Mouse (Mus musculus): ENCODE measurements at regions not wholly inside any gene's neighbourhood (a gene's known extent, or its start where the extent isn't known, plus 50 kb on each side); places are given as distances from the start of the nearest gene placed in this dataset.
A peak's percentile ranks its signal among the peaks of the same experiment; 100 is the strongest.

GRCm38 (mm10) chr6:135559501-135559907 lies 197.2 kb downstream of the Emp1 start:
- TF ChIP-seq CTCF (IDR thresholded peaks at IDR 0.05; ENCODE audit: low read depth) (no peak), EP300 (IDR thresholded peaks at IDR 0.05; ENCODE audit: low read depth) (peak; percentile 61; the same call in 1 of the 2 replicates)
- Histone ChIP-seq H3K4me2 (ENCODE audit: low read depth, low read length) (no peak overlapping the region), H3K4me3 (ENCODE audit: low read depth, low read length) (no peak overlapping the region), H3K9me3 (replicated peaks; ENCODE audit: control insufficient read depth, low read length) (no peaks in the 10 kb centered on the region), H3K9ac (replicated peaks; ENCODE audit: low read depth, low read length) (no peak overlapping the region), H3K27ac (ENCODE audit: low read depth) (peak overlapping the region; percentile 65), H3K36me3 (replicated peaks; ENCODE audit: control insufficient read depth, insufficient read depth, low read length) (no peaks in the 10 kb centered on the region), H3K27me3 (ENCODE audit: control insufficient read depth, insufficient read depth, low read length) (no peaks in the 10 kb centered on the region), H3K4me1 (ENCODE audit: control insufficient read depth, insufficient read depth) (peaks cover 13% of the 10 kb centered on the region; the same call in 1 of the 2 replicates)
- 32% methylated on average over 5 of the region's 5 CpGs for WGBS
- DNase-seq (ENCODE audit: low spot score): peak; percentile 90
- ATAC-seq (ENCODE audit: insufficient read depth, low read depth): peak; percentile 97

- Histone ChIP-seq H3K36me3 (replicated peaks; ENCODE audit: control insufficient read depth, insufficient read depth, low read length) (no peaks in the 10 kb centered on the region), H3K4me2 (ENCODE audit: low read depth, low read length) (no peak overlapping the region), H3K9me3 (replicated peaks; ENCODE audit: control insufficient read depth, low read length) (no peaks in the 10 kb centered on the region), H3K4me1 (ENCODE audit: control insufficient read depth, insufficient read depth) (peaks cover 13% of the 10 kb centered on the region; the same call in 1 of the 2 replicates), H3K9ac (replicated peaks; ENCODE audit: low read depth, low read length) (no peak overlapping the region), H3K27me3 (ENCODE audit: control insufficient read depth, insufficient read depth, low read length) (no peaks in the 10 kb centered on the region), H3K4me3 (ENCODE audit: low read depth, low read length) (no peak overlapping the region), H3K27ac (ENCODE audit: low read depth) (no peak overlapping the region)
- ATAC-seq (ENCODE audit: insufficient read depth, low read depth) (no peak), DNase-seq (ENCODE audit: low spot score) (no peak)
- TF ChIP-seq CTCF (IDR thresholded peaks at IDR 0.05; ENCODE audit: low read depth): no peak
- TF ChIP-seq EP300 (IDR thresholded peaks at IDR 0.05; ENCODE audit: low read depth): no peak
- 86% methylated on average over 2 of the region's 2 CpGs for WGBS
Measured at GRCm38 (mm10) chr6:135562267-135562666, 199.9 kb downstream of the Emp1 start.

GRCm38 (mm10) chr6:135563766-135564165 lies 201.4 kb downstream of the Emp1 start:
- TF ChIP-seq EP300 (IDR thresholded peaks at IDR 0.05; ENCODE audit: low read depth) (no peak), CTCF (IDR thresholded peaks at IDR 0.05; ENCODE audit: low read depth) (no peak)
- Histone ChIP-seq H3K9ac (replicated peaks; ENCODE audit: low read depth, low read length) (no peak overlapping the region), H3K4me2 (ENCODE audit: low read depth, low read length) (no peak overlapping the region), H3K9me3 (replicated peaks; ENCODE audit: control insufficient read depth, low read length) (no peaks in the 10 kb centered on the region), H3K4me3 (ENCODE audit: low read depth, low read length) (no peak overlapping the region), H3K36me3 (replicated peaks; ENCODE audit: control insufficient read depth, insufficient read depth, low read length) (no peaks in the 10 kb centered on the region), H3K27me3 (ENCODE audit: control insufficient read depth, insufficient read depth, low read length) (no peaks in the 10 kb centered on the region), H3K4me1 (ENCODE audit: control insufficient read depth, insufficient read depth) (peaks cover 8% of the 10 kb centered on the region; the same call in 1 of the 2 replicates), H3K27ac (ENCODE audit: low read depth) (no peak overlapping the region)
- DNase-seq (ENCODE audit: low spot score): no peak
- ATAC-seq (ENCODE audit: insufficient read depth, low read depth): no peak

GRCm38 (mm10) chr6:135569086-135569485 lies 206.7 kb downstream of the Emp1 start:
- WGBS: 41% methylated on average over 1 of the region's 1 CpGs
- no peak overlapping the region for H3K27ac ChIP-seq (ENCODE audit: low read depth)
- no peak for DNase-seq (ENCODE audit: low spot score)
- H3K9ac ChIP-seq (replicated peaks; ENCODE audit: low read depth, low read length): no peak overlapping the region
- no peak for ATAC-seq (ENCODE audit: insufficient read depth, low read depth)
- TF ChIP-seq CTCF (IDR thresholded peaks at IDR 0.05; ENCODE audit: low read depth) (no peak), EP300 (IDR thresholded peaks at IDR 0.05; ENCODE audit: low read depth) (no peak)
- H3K4me3 ChIP-seq (ENCODE audit: low read depth, low read length): no peak overlapping the region
- H3K4me1 ChIP-seq (ENCODE audit: control insufficient read depth, insufficient read depth): no peaks in the 10 kb centered on the region
- H3K4me2 ChIP-seq (ENCODE audit: low read depth, low read length): no peak overlapping the region
- H3K36me3 ChIP-seq (replicated peaks; ENCODE audit: control insufficient read depth, insufficient read depth, low read length): no peaks in the 10 kb centered on the region
- no peaks in the 10 kb centered on the region for H3K9me3 ChIP-seq (replicated peaks; ENCODE audit: control insufficient read depth, low read length)
- no peaks in the 10 kb centered on the region for H3K27me3 ChIP-seq (ENCODE audit: control insufficient read depth, insufficient read depth, low read length)

- H3K36me3 ChIP-seq (replicated peaks; ENCODE audit: control insufficient read depth, insufficient read depth, low read length): no peaks in the 10 kb centered on the region
- ATAC-seq (ENCODE audit: insufficient read depth, low read depth): no peak
- H3K4me1 ChIP-seq (ENCODE audit: control insufficient read depth, insufficient read depth): no peaks in the 10 kb centered on the region
- no peak overlapping the region for H3K4me2 ChIP-seq (ENCODE audit: low read depth, low read length)
- H3K27ac ChIP-seq (ENCODE audit: low read depth): no peak overlapping the region
- TF ChIP-seq CTCF (IDR thresholded peaks at IDR 0.05; ENCODE audit: low read depth) (no peak), EP300 (IDR thresholded peaks at IDR 0.05; ENCODE audit: low read depth) (no peak)
- H3K9ac ChIP-seq (replicated peaks; ENCODE audit: low read depth, low read length): no peak overlapping the region
- no peaks in the 10 kb centered on the region for H3K27me3 ChIP-seq (ENCODE audit: control insufficient read depth, insufficient read depth, low read length)
- no peak overlapping the region for H3K4me3 ChIP-seq (ENCODE audit: low read depth, low read length)
- no peaks in the 10 kb centered on the region for H3K9me3 ChIP-seq (replicated peaks; ENCODE audit: control insufficient read depth, low read length)
- 63% methylated on average over 2 of the region's 2 CpGs for WGBS
- no peak for DNase-seq (ENCODE audit: low spot score)
Measured at GRCm38 (mm10) chr6:135575294-135575693, 212.9 kb downstream of the Emp1 start.

- Histone ChIP-seq H3K36me3 (replicated peaks; ENCODE audit: control insufficient read depth, insufficient read depth, low read length) (no peaks in the 10 kb centered on the region), H3K9me3 (replicated peaks; ENCODE audit: control insufficient read depth, low read length) (no peaks in the 10 kb centered on the region), H3K9ac (replicated peaks; ENCODE audit: low read depth, low read length) (no peak overlapping the region), H3K4me2 (ENCODE audit: low read depth, low read length) (no peak overlapping the region), H3K4me3 (ENCODE audit: low read depth, low read length) (no peak overlapping the region), H3K27me3 (ENCODE audit: control insufficient read depth, insufficient read depth, low read length) (no peaks in the 10 kb centered on the region), H3K27ac (ENCODE audit: low read depth) (no peak overlapping the region), H3K4me1 (ENCODE audit: control insufficient read depth, insufficient read depth) (no peaks in the 10 kb centered on the region)
- DNase-seq (ENCODE audit: low spot score) (no peak), ATAC-seq (ENCODE audit: insufficient read depth, low read depth) (no peak)
- no peak for TF ChIP-seq EP300 (IDR thresholded peaks at IDR 0.05; ENCODE audit: low read depth)
- no peak for TF ChIP-seq CTCF (IDR thresholded peaks at IDR 0.05; ENCODE audit: low read depth)
- 92% methylated on average over 8 of the region's 8 CpGs for WGBS
Measured at GRCm38 (mm10) chr6:135578728-135579127, 216.4 kb downstream of the Emp1 start.

Measured in heart, postnatal 0 days (tissue).